ENCODE assay signal across 19 mouse cellular contexts in genomic region chr2:76060207-76060606, GRCm38 (mm10).
"Had no signal": no experiment of that assay in that cellular context is flagged by ENCODE, and none has a peak within 500 bp of the region (broad histone marks: within the 10 kb centered on the region; RNA-seq: fewer than 3 reads in every experiment).

No protein-coding gene starts in this region.

- H3K9ac ChIP-seq: liver, embryonic 13.5 days; midbrain, embryonic 12.5 days; midbrain, embryonic 15.5 days; neural tube, embryonic 12.5 days; neural tube, embryonic 15.5 days had no signal

- H3K27ac ChIP-seq: hindbrain, postnatal 0 days; kidney, postnatal 0 days; liver, embryonic 13.5 days; macrophage; midbrain, embryonic 12.5 days; midbrain, embryonic 15.5 days; neural tube, embryonic 12.5 days; neural tube, embryonic 15.5 days had no signal

- H3K4me3 ChIP-seq: liver, embryonic 13.5 days; midbrain, embryonic 12.5 days; midbrain, embryonic 15.5 days; neural tube, embryonic 12.5 days; neural tube, embryonic 15.5 days had no signal

- ATAC-seq: hindbrain, postnatal 0 days; inflammation-experienced regulatory T-cells, adult 6 months; intestine, embryonic 16.5 days; midbrain, embryonic 15.5 days had no signal

- H3K9me3 ChIP-seq: liver, embryonic 13.5 days; midbrain, embryonic 12.5 days; midbrain, embryonic 15.5 days; neural tube, embryonic 12.5 days; neural tube, embryonic 15.5 days had no signal

- H3K4me1 ChIP-seq: liver, embryonic 13.5 days; midbrain, embryonic 15.5 days had no signal

- H3K4me2 ChIP-seq: liver, embryonic 13.5 days; midbrain, embryonic 12.5 days; midbrain, embryonic 15.5 days; neural tube, embryonic 12.5 days; neural tube, embryonic 15.5 days had no signal

- H3K27me3 ChIP-seq: midbrain, embryonic 15.5 days; neural tube, embryonic 12.5 days; neural tube, embryonic 15.5 days had no signal

- H3K36me3 ChIP-seq: liver, embryonic 13.5 days; midbrain, embryonic 12.5 days; midbrain, embryonic 15.5 days; neural tube, embryonic 12.5 days; neural tube, embryonic 15.5 days had no signal

- DNase-seq: kidney, adult 18-20 months; kidney, adult 9 months; kidney, postnatal 25 days; liver, embryonic 13.5 days; lung, adult 2 months; retina, postnatal 1 day; right cerebral cortex, postnatal 25 days; spleen, adult 18-20 months; thymus, adult 18-20 months; thymus, postnatal 4 days had no signal
